Mouse (Mus musculus): ENCODE data around the gene Ikzf2. TPM values are rescaled to one million over a fixed set of nuclear protein-coding genes. Genes with fewer than 3 reads are reported as not detected.

Gene Ikzf2
- total RNA-seq, 1 experiment = 3.4 TPM

GRCm38 (mm10) chr1:69508275-69508674 is 178.8 kb downstream of the Ikzf2 start:
- Histone ChIP-seq H3K9me3 (ENCODE audit: control insufficient read depth, insufficient read depth, low read depth, low read length) (no peaks in the 10 kb centered on the region), H3K4me1 (ENCODE audit: control insufficient read depth in 2 of 2, insufficient read depth in 2 of 2, low read length in 2 of 2, poor library complexity in 1 of 2) (no peaks in the 10 kb centered on the region), H3K9ac (ENCODE audit: insufficient read depth, low read depth, low read length, poor library complexity, severe bottlenecking) (no peak overlapping the region), H3K36me3 (ENCODE audit: control insufficient read depth, insufficient read depth, low read length, poor library complexity, severe bottlenecking) (no peaks in the 10 kb centered on the region), H3K27ac (ENCODE audit: insufficient read depth, low read depth, low read length, poor library complexity, severe bottlenecking) (no peak overlapping the region), H3K4me3 (ENCODE audit: insufficient read depth in 1 of 2, low read depth in 1 of 2, low read length in 2 of 2, poor library complexity in 1 of 2, severe bottlenecking in 1 of 2) (no peak overlapping the region)
- in situ Hi-C loops (cut with MboI; ENCODE audit: low sequenced_read_pairs in 2 of 2, unreplicated experiment in 2 of 2) = no loop called here
- no peak for TF ChIP-seq MAFK (IDR thresholded peaks at IDR 0.05; ENCODE audit: insufficient read depth, low read depth, low read length)
- TF ChIP-seq ZC3H11A (IDR thresholded peaks at IDR 0.05; ENCODE audit: borderline replicate concordance, low read depth, low read length) = no peak
- TF ChIP-seq ZNF384 (IDR thresholded peaks at IDR 0.05; ENCODE audit: low read depth, low read length) = no peak
- no peak for TF ChIP-seq HCFC1 (IDR thresholded peaks at IDR 0.05; ENCODE audit: borderline replicate concordance, insufficient read depth, low read length)
- no peak for TF ChIP-seq CHD2 (IDR thresholded peaks at IDR 0.05; ENCODE audit: low read depth, low read length)
- no peak for DNase-seq (ENCODE audit: low read depth, low spot score)

GRCm38 (mm10) chr1:69507513-69507912 is 179.5 kb downstream of the Ikzf2 start:
- Histone ChIP-seq H3K27ac (ENCODE audit: insufficient read depth, low read depth, low read length, poor library complexity, severe bottlenecking) (no peak overlapping the region), H3K4me3 (ENCODE audit: insufficient read depth in 1 of 2, low read depth in 1 of 2, low read length in 2 of 2, poor library complexity in 1 of 2, severe bottlenecking in 1 of 2) (no peak overlapping the region), H3K4me1 (ENCODE audit: control insufficient read depth in 2 of 2, insufficient read depth in 2 of 2, low read length in 2 of 2, poor library complexity in 1 of 2) (no peaks in the 10 kb centered on the region), H3K36me3 (ENCODE audit: control insufficient read depth, insufficient read depth, low read length, poor library complexity, severe bottlenecking) (no peaks in the 10 kb centered on the region), H3K9me3 (ENCODE audit: control insufficient read depth, insufficient read depth, low read depth, low read length) (no peaks in the 10 kb centered on the region), H3K9ac (ENCODE audit: insufficient read depth, low read depth, low read length, poor library complexity, severe bottlenecking) (no peak overlapping the region)
- DNase-seq (ENCODE audit: low read depth, low spot score) = no peak
- in situ Hi-C loops (cut with MboI; ENCODE audit: low sequenced_read_pairs in 2 of 2, unreplicated experiment in 2 of 2) = no loop called here
- no peak for TF ChIP-seq ZC3H11A (IDR thresholded peaks at IDR 0.05; ENCODE audit: borderline replicate concordance, low read depth, low read length)
- TF ChIP-seq MAFK (IDR thresholded peaks at IDR 0.05; ENCODE audit: insufficient read depth, low read depth, low read length) = no peak
- TF ChIP-seq CHD2 (IDR thresholded peaks at IDR 0.05; ENCODE audit: low read depth, low read length) = no peak
- TF ChIP-seq ZNF384 (IDR thresholded peaks at IDR 0.05; ENCODE audit: low read depth, low read length) = no peak
- no peak for TF ChIP-seq HCFC1 (IDR thresholded peaks at IDR 0.05; ENCODE audit: borderline replicate concordance, insufficient read depth, low read length)

GRCm38 (mm10) chr1:69506615-69507159 is 180.4 kb downstream of the Ikzf2 start:
- Histone ChIP-seq H3K4me1 (ENCODE audit: control insufficient read depth in 2 of 2, insufficient read depth in 2 of 2, low read length in 2 of 2, poor library complexity in 1 of 2) (no peaks in the 10 kb centered on the region), H3K27ac (ENCODE audit: insufficient read depth, low read depth, low read length, poor library complexity, severe bottlenecking) (no peak overlapping the region), H3K4me3 (ENCODE audit: insufficient read depth in 1 of 2, low read depth in 1 of 2, low read length in 2 of 2, poor library complexity in 1 of 2, severe bottlenecking in 1 of 2) (no peak overlapping the region), H3K36me3 (ENCODE audit: control insufficient read depth, insufficient read depth, low read length, poor library complexity, severe bottlenecking) (no peaks in the 10 kb centered on the region), H3K9me3 (ENCODE audit: control insufficient read depth, insufficient read depth, low read depth, low read length) (no peaks in the 10 kb centered on the region), H3K9ac (ENCODE audit: insufficient read depth, low read depth, low read length, poor library complexity, severe bottlenecking) (no peak overlapping the region)
- no peak for TF ChIP-seq ZNF384 (IDR thresholded peaks at IDR 0.05; ENCODE audit: low read depth, low read length)
- TF ChIP-seq CHD2 (IDR thresholded peaks at IDR 0.05; ENCODE audit: low read depth, low read length) = no peak
- TF ChIP-seq HCFC1 (IDR thresholded peaks at IDR 0.05; ENCODE audit: borderline replicate concordance, insufficient read depth, low read length) = no peak
- TF ChIP-seq MAFK (IDR thresholded peaks at IDR 0.05; ENCODE audit: insufficient read depth, low read depth, low read length) = no peak
- TF ChIP-seq ZC3H11A (IDR thresholded peaks at IDR 0.05; ENCODE audit: borderline replicate concordance, low read depth, low read length) = no peak
- in situ Hi-C loops (cut with MboI; ENCODE audit: low sequenced_read_pairs in 2 of 2, unreplicated experiment in 2 of 2) = no loop called here
- no peak for DNase-seq (ENCODE audit: low read depth, low spot score)

- Histone ChIP-seq H3K9ac (ENCODE audit: insufficient read depth, low read depth, low read length, poor library complexity, severe bottlenecking) (no peak overlapping the region), H3K4me1 (ENCODE audit: control insufficient read depth in 2 of 2, insufficient read depth in 2 of 2, low read length in 2 of 2, poor library complexity in 1 of 2) (no peaks in the 10 kb centered on the region), H3K27ac (ENCODE audit: insufficient read depth, low read depth, low read length, poor library complexity, severe bottlenecking) (no peak overlapping the region), H3K36me3 (ENCODE audit: control insufficient read depth, insufficient read depth, low read length, poor library complexity, severe bottlenecking) (no peaks in the 10 kb centered on the region), H3K4me3 (ENCODE audit: insufficient read depth in 1 of 2, low read depth in 1 of 2, low read length in 2 of 2, poor library complexity in 1 of 2, severe bottlenecking in 1 of 2) (no peak overlapping the region), H3K9me3 (ENCODE audit: control insufficient read depth, insufficient read depth, low read depth, low read length) (no peaks in the 10 kb centered on the region)
- no peak for DNase-seq (ENCODE audit: low read depth, low spot score)
- in situ Hi-C loops (cut with MboI; ENCODE audit: low sequenced_read_pairs in 2 of 2, unreplicated experiment in 2 of 2) = no loop called here
- TF ChIP-seq CHD2 (IDR thresholded peaks at IDR 0.05; ENCODE audit: low read depth, low read length) (no peak), ZC3H11A (IDR thresholded peaks at IDR 0.05; ENCODE audit: borderline replicate concordance, low read depth, low read length) (no peak), HCFC1 (IDR thresholded peaks at IDR 0.05; ENCODE audit: borderline replicate concordance, insufficient read depth, low read length) (no peak), MAFK (IDR thresholded peaks at IDR 0.05; ENCODE audit: insufficient read depth, low read depth, low read length) (no peak), ZNF384 (IDR thresholded peaks at IDR 0.05; ENCODE audit: low read depth, low read length) (no peak)
Measured at GRCm38 (mm10) chr1:69506011-69506410, 181.0 kb downstream of the Ikzf2 start.

- DNase-seq (ENCODE audit: low read depth, low spot score) = no peak
- in situ Hi-C loops (cut with MboI; ENCODE audit: low sequenced_read_pairs in 2 of 2, unreplicated experiment in 2 of 2) = no loop called here
- H3K4me1 ChIP-seq (ENCODE audit: control insufficient read depth in 2 of 2, insufficient read depth in 2 of 2, low read length in 2 of 2, poor library complexity in 1 of 2) = no peaks in the 10 kb centered on the region
- H3K4me3 ChIP-seq (ENCODE audit: insufficient read depth in 1 of 2, low read depth in 1 of 2, low read length in 2 of 2, poor library complexity in 1 of 2, severe bottlenecking in 1 of 2) = no peak overlapping the region
- H3K36me3 ChIP-seq (ENCODE audit: control insufficient read depth, insufficient read depth, low read length, poor library complexity, severe bottlenecking) = no peaks in the 10 kb centered on the region
- no peak overlapping the region for H3K27ac ChIP-seq (ENCODE audit: insufficient read depth, low read depth, low read length, poor library complexity, severe bottlenecking)
- H3K9me3 ChIP-seq (ENCODE audit: control insufficient read depth, insufficient read depth, low read depth, low read length) = no peaks in the 10 kb centered on the region
- no peak for TF ChIP-seq MAFK (IDR thresholded peaks at IDR 0.05; ENCODE audit: insufficient read depth, low read depth, low read length)
- no peak for TF ChIP-seq HCFC1 (IDR thresholded peaks at IDR 0.05; ENCODE audit: borderline replicate concordance, insufficient read depth, low read length)
- TF ChIP-seq CHD2 (IDR thresholded peaks at IDR 0.05; ENCODE audit: low read depth, low read length) = no peak
- TF ChIP-seq ZC3H11A (IDR thresholded peaks at IDR 0.05; ENCODE audit: borderline replicate concordance, low read depth, low read length) = no peak
- no peak for TF ChIP-seq ZNF384 (IDR thresholded peaks at IDR 0.05; ENCODE audit: low read depth, low read length)
- H3K9ac ChIP-seq (ENCODE audit: insufficient read depth, low read depth, low read length, poor library complexity, severe bottlenecking) = no peak overlapping the region
Measured at GRCm38 (mm10) chr1:69500388-69500787, 186.7 kb downstream of the Ikzf2 start.
